Mouse (Mus musculus): ENCODE measurements around the gene Ano6. TPM values are rescaled to one million over a fixed set of nuclear protein-coding genes. Genes with fewer than 3 reads are reported as not detected.

Ano6 gene
- polyA plus RNA-seq, 1 experiment from 2014 or later, result 30.1 TPM

DNA sequence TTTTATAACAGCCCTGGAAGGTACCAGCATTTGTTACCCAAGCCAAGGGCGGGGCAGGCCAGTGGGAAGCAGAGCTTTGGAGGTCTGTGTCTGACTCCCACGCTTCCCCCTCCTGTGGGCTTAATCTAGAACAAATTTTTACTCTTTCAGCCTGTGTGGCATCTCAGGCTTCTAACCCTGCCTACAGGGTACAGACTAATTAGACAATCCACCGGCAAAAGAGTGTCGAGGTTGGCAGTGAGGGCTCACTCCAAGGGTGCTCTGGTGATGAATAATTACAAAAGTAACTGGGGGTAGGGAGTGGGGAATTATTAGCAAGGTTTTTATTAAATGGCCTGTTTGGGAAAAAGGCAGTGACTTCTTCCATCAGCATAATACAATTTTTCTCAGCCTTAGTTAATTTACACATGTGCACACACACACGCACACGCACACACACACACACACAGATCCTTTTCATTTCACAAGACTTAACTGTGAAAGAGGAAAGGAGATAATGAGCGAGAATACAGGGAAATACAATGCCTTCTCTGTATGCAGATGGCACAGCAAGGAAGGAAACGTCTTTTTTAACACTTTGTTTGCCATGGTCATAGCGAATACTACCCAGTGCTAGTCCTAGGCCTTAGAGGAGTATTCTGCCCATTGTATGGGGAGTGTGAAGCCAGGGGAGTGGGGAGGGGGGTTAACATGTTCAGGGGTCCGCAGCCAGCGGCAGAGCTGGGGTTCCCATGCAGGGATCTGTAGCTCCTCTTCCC is 155.5 kb downstream of the Ano6 start:
- Histone ChIP-seq H3K4me2 (no peak overlapping the region), H3K27me3 (no peaks in the 10 kb centered on the region), H3K36me3 (peaks cover 17% of the 10 kb centered on the region), H3K9ac (no peak overlapping the region), H3K4me1 (replicated peaks) (peaks cover 15% of the 10 kb centered on the region), H3K27ac (replicated peaks) (peak overlapping the region; percentile 58), H3K9me3 (no peaks in the 10 kb centered on the region), H3K4me3 (no peak overlapping the region)
- 43% methylated on average over 11 of the region's 11 CpGs for WGBS
- ATAC-seq (ENCODE audit: low FRiP score, low read depth), result no peak; the same call in 1 of the 2 replicates

DNA sequence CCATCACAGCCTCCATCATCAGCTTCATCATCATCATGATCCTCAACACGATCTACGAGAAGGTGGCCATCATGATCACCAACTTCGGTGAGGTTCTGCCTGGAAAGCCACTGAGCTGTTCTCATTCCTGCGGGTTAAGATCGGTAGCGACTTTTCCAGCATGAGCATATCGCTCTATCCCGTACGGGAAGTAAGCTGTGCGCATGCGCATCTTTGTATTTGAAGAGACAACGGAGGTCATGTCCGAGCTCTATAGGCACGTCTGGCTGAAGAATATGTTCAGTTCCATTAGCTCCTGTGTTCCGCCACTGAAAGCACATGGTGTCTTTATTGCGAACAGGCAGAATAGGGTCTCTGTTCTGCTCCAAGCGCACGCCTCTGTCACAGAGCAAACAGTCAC is 157.8 kb downstream of the Ano6 start:
- no peak for ATAC-seq (ENCODE audit: low FRiP score, low read depth)
- Histone ChIP-seq H3K9me3 (no peaks in the 10 kb centered on the region), H3K27ac (replicated peaks) (no peak overlapping the region), H3K4me1 (replicated peaks) (peaks cover 18% of the 10 kb centered on the region), H3K4me2 (no peak overlapping the region), H3K4me3 (no peak overlapping the region), H3K36me3 (peaks cover 15% of the 10 kb centered on the region), H3K9ac (no peak overlapping the region), H3K27me3 (no peaks in the 10 kb centered on the region)
- 96% methylated on average over 18 of the region's 18 CpGs for WGBS

DNA sequence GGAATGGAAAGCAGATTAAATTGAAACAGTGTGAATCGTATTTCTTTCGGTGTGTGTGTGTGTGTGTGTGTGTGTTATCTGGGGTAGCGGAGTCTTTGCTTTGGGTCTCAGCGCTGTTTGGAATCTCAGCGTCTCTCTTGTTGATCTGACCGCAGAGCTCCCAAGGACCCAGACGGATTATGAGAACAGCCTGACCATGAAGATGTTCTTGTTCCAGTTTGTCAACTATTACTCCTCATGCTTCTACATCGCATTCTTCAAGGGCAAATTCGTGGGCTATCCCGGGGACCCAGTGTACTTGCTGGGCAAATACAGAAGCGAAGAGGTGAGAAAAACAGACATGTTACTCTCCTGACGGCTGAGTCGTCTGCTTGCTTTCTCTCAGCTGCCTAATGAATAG is 158.7 kb downstream of the Ano6 start:
- Histone ChIP-seq H3K36me3 (peaks cover 15% of the 10 kb centered on the region), H3K27me3 (no peaks in the 10 kb centered on the region), H3K9ac (no peak overlapping the region), H3K27ac (replicated peaks) (no peak overlapping the region), H3K4me2 (no peak overlapping the region), H3K9me3 (no peaks in the 10 kb centered on the region), H3K4me3 (no peak overlapping the region), H3K4me1 (replicated peaks) (peaks cover 18% of the 10 kb centered on the region)
- no peak for ATAC-seq (ENCODE audit: low FRiP score, low read depth)
- 90% methylated on average over 13 of the region's 13 CpGs for WGBS

DNA sequence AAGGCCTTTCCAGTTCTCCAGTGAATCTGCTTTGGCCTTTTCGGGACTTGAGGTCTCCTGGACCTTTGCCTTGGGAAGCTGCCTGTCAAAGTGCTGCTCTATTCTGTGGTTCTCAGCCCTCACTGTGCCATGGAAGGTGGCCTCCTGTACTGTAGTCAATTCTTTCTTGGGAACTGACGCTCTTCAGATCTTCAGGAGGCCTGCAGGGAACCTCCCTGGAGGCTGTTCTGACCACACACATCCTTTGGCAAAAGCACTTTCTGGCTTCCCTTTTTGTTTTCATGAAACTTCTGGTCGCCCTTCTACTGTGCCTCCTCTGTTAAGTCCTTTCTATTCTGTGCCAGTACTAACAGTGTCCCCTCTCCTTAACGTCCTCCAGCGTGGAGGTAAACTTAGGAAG is 160.9 kb downstream of the Ano6 start:
- WGBS, result 61% methylated on average over 5 of the region's 5 CpGs
- H3K4me3 ChIP-seq, result no peak overlapping the region
- H3K9me3 ChIP-seq, result no peaks in the 10 kb centered on the region
- H3K4me2 ChIP-seq, result no peak overlapping the region
- no peaks in the 10 kb centered on the region for H3K27me3 ChIP-seq
- peaks cover 20% of the 10 kb centered on the region for H3K36me3 ChIP-seq
- 0 out of 2 replicates have a peak overlapping the region, but pooled peaks have one; percentile 1 for H3K27ac ChIP-seq (replicated peaks)
- peaks cover 9% of the 10 kb centered on the region for H3K4me1 ChIP-seq (replicated peaks)
- no peak for ATAC-seq (ENCODE audit: low FRiP score, low read depth)
- H3K9ac ChIP-seq, result no peak overlapping the region

DNA sequence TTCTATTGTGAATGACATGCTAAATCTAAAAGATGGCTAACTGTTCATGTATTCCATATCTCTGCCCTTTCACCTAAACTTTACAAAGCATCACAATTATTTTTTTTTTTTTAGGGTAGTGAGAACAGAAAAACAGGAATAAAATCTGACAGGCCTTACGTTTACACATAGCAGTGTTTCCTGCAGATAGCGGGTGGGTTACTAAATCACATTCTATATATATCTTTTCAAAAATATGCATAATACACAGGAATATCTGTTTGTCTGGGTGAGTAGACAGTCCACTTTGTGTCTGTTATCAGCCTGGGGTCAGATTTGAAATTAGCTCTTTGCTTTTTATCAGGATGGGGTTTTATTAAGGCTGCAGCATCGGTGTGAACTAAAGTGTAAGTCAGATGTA is 166.0 kb downstream of the Ano6 start:
- Histone ChIP-seq H3K9ac (no peak overlapping the region), H3K27me3 (no peaks in the 10 kb centered on the region), H3K9me3 (no peaks in the 10 kb centered on the region), H3K4me2 (no peak overlapping the region), H3K27ac (replicated peaks) (no peak overlapping the region), H3K36me3 (peaks cover 6% of the 10 kb centered on the region; the same call in 1 of the 2 replicates), H3K4me3 (no peak overlapping the region), H3K4me1 (replicated peaks) (0 out of 2 replicates have a peak, but pooled peaks cover 3% of the 10 kb centered on the region)
- 92% methylated on average over 3 of the region's 3 CpGs for WGBS
- no peak for ATAC-seq (ENCODE audit: low FRiP score, low read depth)

DNA sequence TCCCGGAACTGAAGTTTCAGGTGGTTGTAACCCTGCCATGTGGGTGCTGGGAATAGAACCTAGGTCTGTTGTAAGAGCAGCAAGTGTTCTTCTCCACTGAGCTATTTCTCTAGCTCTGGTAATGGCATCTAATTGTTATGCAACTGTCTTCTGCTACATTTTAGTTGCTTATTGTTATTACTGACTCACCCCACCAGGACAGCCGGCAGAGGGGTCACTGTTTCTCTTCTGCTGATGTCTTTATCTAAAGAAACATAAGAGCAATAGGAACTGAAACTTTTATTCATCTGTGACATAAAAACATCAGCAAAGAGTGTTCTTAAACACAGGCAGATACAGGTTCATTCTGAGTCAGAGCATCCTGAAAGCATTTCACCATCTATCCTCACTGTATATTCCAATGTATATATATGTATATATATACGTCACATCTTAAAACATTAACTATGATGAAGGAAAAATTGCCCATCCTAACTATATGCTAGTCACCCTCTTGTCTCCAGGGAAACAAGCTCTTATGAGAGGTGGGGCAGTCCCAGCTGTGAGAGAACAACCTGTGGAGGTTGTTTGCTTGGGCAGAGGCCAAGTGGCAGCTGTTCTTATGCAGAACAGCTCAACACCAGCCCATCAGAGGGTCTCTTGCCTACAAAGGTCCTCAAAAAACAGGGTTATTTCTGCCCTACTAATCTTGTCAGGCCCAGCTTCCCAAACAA is 171.9 kb downstream of the Ano6 start:
- ATAC-seq (ENCODE audit: low FRiP score, low read depth), result no peak
- Histone ChIP-seq H3K4me1 (replicated peaks) (peaks cover 29% of the 10 kb centered on the region), H3K27ac (replicated peaks) (no peak overlapping the region), H3K9ac (no peak overlapping the region), H3K4me3 (no peak overlapping the region), H3K36me3 (no peaks in the 10 kb centered on the region), H3K27me3 (no peaks in the 10 kb centered on the region), H3K9me3 (no peaks in the 10 kb centered on the region), H3K4me2 (no peak overlapping the region)
- 82% methylated on average over 3 of the region's 3 CpGs for WGBS

DNA sequence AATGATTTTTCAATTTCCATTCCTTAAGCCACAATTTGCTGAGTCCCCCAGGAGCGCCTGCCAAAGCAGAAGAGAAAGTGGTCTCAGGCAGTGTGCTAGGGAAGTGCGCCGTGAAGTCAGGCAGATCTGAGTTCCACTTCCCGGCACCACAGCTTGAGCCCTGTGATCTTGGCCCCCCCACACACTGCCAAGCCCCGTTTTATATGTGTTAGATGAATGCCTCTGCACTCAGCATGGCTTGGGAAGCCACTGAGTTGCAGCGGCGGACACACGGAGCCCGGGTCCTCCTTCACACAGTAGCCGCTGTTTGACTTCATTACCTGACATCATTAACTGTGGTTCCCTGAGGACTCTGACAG is 172.5 kb downstream of the Ano6 start:
- H3K4me2 ChIP-seq, result no peak overlapping the region
- ATAC-seq (ENCODE audit: low FRiP score, low read depth), result peak; percentile 55; the same call in 1 of the 2 replicates
- no peak overlapping the region for H3K9ac ChIP-seq
- H3K36me3 ChIP-seq, result no peaks in the 10 kb centered on the region
- H3K27ac ChIP-seq (replicated peaks), result peak overlapping the region; percentile 6; the same call in 1 of the 2 replicates
- peaks cover 29% of the 10 kb centered on the region for H3K4me1 ChIP-seq (replicated peaks)
- WGBS, result 50% methylated on average over 10 of the region's 10 CpGs
- no peaks in the 10 kb centered on the region for H3K27me3 ChIP-seq
- no peak overlapping the region for H3K4me3 ChIP-seq
- H3K9me3 ChIP-seq, result no peaks in the 10 kb centered on the region

DNA sequence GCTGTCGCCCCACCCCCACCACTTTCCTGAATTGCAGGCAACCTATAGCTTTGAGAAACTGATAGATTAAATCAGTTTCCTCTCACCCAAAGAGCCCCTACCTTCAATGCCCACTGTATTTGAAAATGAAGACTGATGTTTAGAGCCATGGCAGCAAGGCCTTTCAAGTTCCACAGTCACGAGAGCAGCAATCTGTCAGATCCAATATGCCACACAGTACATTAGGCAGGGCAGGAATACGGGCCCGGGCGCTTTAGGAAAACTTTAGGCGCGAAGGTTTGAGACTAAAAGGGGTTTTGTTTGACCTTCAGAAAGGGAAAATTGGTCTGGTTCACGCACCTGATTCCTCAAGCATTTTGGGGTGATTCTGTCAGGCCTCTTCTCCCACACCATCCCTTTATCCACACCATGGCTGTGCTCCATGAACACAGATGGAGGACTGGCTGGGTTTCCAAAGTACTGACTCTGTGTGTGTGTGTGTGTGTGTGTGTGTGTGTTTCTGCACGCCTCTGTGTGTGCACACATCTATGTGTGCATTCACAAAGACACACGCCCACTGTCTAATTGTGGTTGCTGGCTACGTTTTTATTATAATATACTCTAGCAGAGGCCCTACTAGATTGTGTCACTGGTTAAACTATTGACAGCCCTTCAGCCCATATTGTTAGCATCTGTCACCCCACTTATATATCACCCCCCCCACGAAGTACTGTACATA is 173.0 kb downstream of the Ano6 start:
- H3K27me3 ChIP-seq, result no peaks in the 10 kb centered on the region
- 69% methylated on average over 12 of the region's 12 CpGs for WGBS
- H3K27ac ChIP-seq (replicated peaks), result peak overlapping the region; percentile 58; the same call in 1 of the 2 replicates
- ATAC-seq (ENCODE audit: low FRiP score, low read depth), result peak; percentile 43; the same call in 1 of the 2 replicates
- no peak overlapping the region for H3K4me3 ChIP-seq
- H3K4me1 ChIP-seq (replicated peaks), result peaks cover 29% of the 10 kb centered on the region
- no peak overlapping the region for H3K4me2 ChIP-seq
- no peaks in the 10 kb centered on the region for H3K36me3 ChIP-seq
- H3K9ac ChIP-seq, result no peak overlapping the region
- H3K9me3 ChIP-seq, result no peaks in the 10 kb centered on the region

DNA sequence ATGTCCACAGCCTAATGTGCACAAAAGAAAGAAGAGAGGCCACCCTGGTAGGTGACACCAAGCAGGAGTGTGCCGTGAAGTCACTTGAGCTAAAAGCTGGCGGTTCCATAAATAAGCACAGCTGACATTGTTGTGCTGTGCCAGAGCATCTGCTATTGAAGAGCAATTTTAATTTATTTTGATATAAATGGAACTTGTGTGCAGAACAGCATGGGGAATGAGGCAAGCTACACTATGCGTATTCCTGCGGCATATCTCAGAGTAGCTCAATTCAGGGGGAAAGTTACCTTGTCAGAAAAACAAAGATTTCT is 173.6 kb downstream of the Ano6 start:
- H3K4me1 ChIP-seq (replicated peaks), result peaks cover 29% of the 10 kb centered on the region
- no peak overlapping the region for H3K4me2 ChIP-seq
- no peak overlapping the region for H3K4me3 ChIP-seq
- 44% methylated on average over 4 of the region's 4 CpGs for WGBS
- H3K9ac ChIP-seq, result no peak overlapping the region
- peak; percentile 68; the same call in 1 of the 2 replicates for ATAC-seq (ENCODE audit: low FRiP score, low read depth)
- H3K9me3 ChIP-seq, result no peaks in the 10 kb centered on the region
- peak overlapping the region; percentile 58; the same call in 1 of the 2 replicates for H3K27ac ChIP-seq (replicated peaks)
- H3K27me3 ChIP-seq, result no peaks in the 10 kb centered on the region
- no peaks in the 10 kb centered on the region for H3K36me3 ChIP-seq

DNA sequence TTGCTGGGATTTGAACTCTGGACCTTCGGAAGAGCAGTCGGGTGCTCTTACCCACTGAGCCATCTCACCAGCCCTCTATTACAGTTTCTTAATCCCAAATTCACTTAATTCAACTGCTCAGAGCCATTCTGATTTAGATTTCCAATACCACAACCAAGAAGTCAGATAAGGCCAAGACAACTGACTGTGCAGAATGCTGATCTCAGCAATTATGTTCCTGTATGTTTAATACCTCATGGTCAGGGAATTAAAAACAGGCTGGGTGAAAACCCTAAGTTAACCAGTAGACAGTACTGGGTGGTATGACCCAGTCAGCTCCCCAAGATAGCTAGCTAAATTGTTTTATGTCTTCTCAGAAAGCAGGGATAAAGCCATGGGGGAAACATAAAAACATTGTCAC is 176.3 kb downstream of the Ano6 start:
- Histone ChIP-seq H3K4me3 (no peak overlapping the region), H3K27ac (replicated peaks) (no peak overlapping the region), H3K9me3 (no peaks in the 10 kb centered on the region), H3K27me3 (no peaks in the 10 kb centered on the region), H3K36me3 (no peaks in the 10 kb centered on the region), H3K4me1 (replicated peaks) (peaks cover 29% of the 10 kb centered on the region), H3K9ac (no peak overlapping the region), H3K4me2 (no peak overlapping the region)
- ATAC-seq (ENCODE audit: low FRiP score, low read depth), result no peak
- WGBS, result 95% methylated on average over 2 of the region's 2 CpGs

DNA sequence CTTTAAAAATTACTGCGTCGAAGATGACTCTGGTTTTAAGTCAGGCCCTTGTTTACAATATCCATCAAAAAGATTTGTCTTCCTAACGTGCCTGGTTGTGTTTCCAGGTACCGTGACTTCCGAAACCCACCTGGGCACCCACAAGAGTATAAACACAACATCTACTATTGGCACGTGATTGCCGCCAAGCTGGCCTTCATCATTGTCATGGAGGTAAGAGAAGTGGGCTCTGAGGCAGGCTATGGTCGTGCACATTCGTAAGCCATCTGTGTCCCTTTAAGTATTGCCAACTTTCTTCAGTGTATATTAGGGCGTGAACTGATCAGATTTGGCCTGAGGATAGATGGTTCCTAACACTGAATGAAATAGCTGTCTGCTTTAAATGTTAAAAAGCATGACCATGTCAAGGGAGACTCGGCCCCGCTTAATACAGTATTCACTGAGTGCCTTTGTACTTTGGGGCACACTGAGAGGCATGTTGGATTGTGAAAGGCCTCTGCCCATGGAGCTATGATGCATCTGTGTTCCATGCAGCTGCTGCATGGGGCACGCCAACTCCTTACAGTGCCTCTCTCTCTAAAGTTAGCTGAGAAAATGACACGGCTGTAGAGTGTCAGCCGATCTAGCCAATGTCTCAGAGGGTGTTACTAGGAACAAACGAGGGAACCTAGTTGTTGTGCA is 177.0 kb downstream of the Ano6 start:
- H3K4me1 ChIP-seq (replicated peaks), result peaks cover 25% of the 10 kb centered on the region
- no peaks in the 10 kb centered on the region for H3K9me3 ChIP-seq
- H3K27ac ChIP-seq (replicated peaks), result no peak overlapping the region
- no peaks in the 10 kb centered on the region for H3K36me3 ChIP-seq
- H3K4me2 ChIP-seq, result no peak overlapping the region
- no peak overlapping the region for H3K9ac ChIP-seq
- ATAC-seq (ENCODE audit: low FRiP score, low read depth), result no peak
- H3K27me3 ChIP-seq, result no peaks in the 10 kb centered on the region
- no peak overlapping the region for H3K4me3 ChIP-seq
- 62% methylated on average over 16 of the region's 16 CpGs for WGBS

All from hindbrain, embryonic 15.5 days (tissue).